Mouse (Mus musculus): ENCODE data around the gene Lhx1.

Gene Lhx1

GRCm38 (mm10) chr11:84480451-84480850, 44.9 kb downstream of the Lhx1 start:
- no peak for DNase-seq (ENCODE audit: low spot score)

DNA sequence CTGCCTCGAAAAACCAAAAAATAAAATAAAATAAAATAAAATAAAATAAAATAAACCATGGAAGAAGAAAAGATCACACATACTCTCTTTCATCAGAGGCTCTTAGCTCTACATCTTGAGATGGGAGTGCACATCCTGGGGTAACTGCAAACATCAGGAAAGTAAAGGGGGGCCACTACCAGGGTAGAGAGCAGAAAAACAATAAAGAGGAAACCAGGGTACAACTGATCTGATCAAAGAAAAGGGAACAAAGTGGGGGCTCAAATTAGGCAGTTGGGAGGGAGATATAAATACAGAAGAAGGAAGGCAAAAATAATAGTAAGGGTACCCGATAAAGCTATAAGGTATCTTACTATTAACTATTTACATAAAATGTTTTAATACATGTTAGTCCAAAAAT, 48.7 kb downstream of the Lhx1 start:
- DNase-seq (ENCODE audit: low spot score), result no peak

- DNase-seq (ENCODE audit: low spot score), result no peak
Measured at GRCm38 (mm10) chr11:84475991-84476390, 49.3 kb downstream of the Lhx1 start.

DNA sequence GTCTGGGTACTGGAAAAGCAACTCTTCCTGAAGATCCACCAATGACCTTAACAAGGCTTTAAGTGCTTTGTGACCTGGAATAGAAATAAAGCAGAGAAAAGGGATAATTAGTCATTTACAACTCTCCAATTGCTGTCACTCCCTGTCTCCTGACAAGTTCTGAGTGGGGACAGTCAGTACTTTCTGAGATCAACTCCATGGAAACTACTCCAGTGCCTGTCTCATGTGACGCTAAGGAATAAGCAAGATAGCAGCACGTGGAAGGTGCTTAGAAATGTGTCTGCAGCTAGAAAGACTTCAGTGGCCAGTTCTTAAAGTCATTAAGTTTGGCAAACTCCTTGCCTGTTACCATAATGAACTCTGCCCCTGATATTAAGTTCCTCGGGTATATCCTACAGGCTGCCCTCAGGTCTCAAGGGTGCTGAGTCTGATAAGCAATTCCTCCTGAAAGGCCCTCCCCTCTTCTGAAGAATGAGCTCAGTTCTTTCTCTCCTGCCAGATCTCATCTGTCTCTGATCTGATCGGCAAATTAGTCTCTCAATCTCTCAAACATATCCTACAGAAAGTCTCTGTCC, 52.2 kb downstream of the Lhx1 start:
- DNase-seq (ENCODE audit: low spot score), result no peak

All from ovary, postnatal 10 days (tissue).